ENCODE assay signal across 12 mouse cellular contexts in genomic region chr13:101572809-101573590, GRCm38 (mm10).
DNase-seq lines count a peak whose midpoint lies in the region; ATAC-seq lines count a peak whose summit lies in the region.
"Had no signal": no experiment of that assay in that cellular context is flagged by ENCODE, and none has a peak within 500 bp of the region (broad histone marks: within the 10 kb centered on the region; RNA-seq: fewer than 3 reads in every experiment).

No protein-coding gene starts in this region.

- H3K9me3 ChIP-seq in kidney, embryonic 15.5 days (replicated peaks) = no peaks in the 10 kb centered on the region
- no peaks in the 10 kb centered on the region for H3K9me3 ChIP-seq in erythroblast, embryonic 14.5 days (ENCODE audit: control insufficient read depth, low read length)
- H3K9me3 ChIP-seq in liver, embryonic 16.5 days (replicated peaks; ENCODE audit: control insufficient read depth, low read length) = no peaks in the 10 kb centered on the region
- H3K9me3 ChIP-seq in stomach, embryonic 16.5 days (replicated peaks; ENCODE audit: control insufficient read depth, low read length) = no peaks in the 10 kb centered on the region
- H3K9me3 ChIP-seq: limb, embryonic 13.5 days; neural tube, embryonic 12.5 days had no signal

- no peak for DNase-seq in kidney, postnatal 36 days
- DNase-seq in retina, embryonic 14.5 days (ENCODE audit: low spot score) = no peak
- DNase-seq in right cerebral cortex, adult 18-20 months = no peak
- DNase-seq: kidney, postnatal 10 days had no signal

- ATAC-seq in kidney, embryonic 15.5 days (replicated peaks; ENCODE audit: low FRiP score) = peak; percentile 86
- ATAC-seq in liver, embryonic 16.5 days (ENCODE audit: low read depth) = peak; percentile 100
- ATAC-seq in stomach, embryonic 16.5 days (ENCODE audit: insufficient read depth, low FRiP score) = peak; percentile 68; the same call in 1 of the 2 replicates
- ATAC-seq: midbrain, embryonic 16.5 days had no signal

- 66% methylated on average over 6 of the region's 6 CpGs for WGBS in kidney, embryonic 15.5 days
- 14% methylated on average over 6 of the region's 6 CpGs for WGBS in liver, embryonic 16.5 days (ENCODE audit: insufficient replicate concordance)
- WGBS in stomach, embryonic 16.5 days = 57% methylated on average over 6 of the region's 6 CpGs

- H3K36me3 ChIP-seq in kidney, embryonic 15.5 days = no peaks in the 10 kb centered on the region
- no peaks in the 10 kb centered on the region; the same call in 1 of the 2 replicates for H3K36me3 ChIP-seq in erythroblast, embryonic 14.5 days (ENCODE audit: control insufficient read depth)
- H3K36me3 ChIP-seq in liver, embryonic 16.5 days (ENCODE audit: control insufficient read depth, insufficient read depth) = no peaks in the 10 kb centered on the region
- no peaks in the 10 kb centered on the region for H3K36me3 ChIP-seq in stomach, embryonic 16.5 days (ENCODE audit: control insufficient read depth, insufficient read depth, low read length)
- H3K36me3 ChIP-seq: limb, embryonic 13.5 days; neural tube, embryonic 12.5 days had no signal

- no peak overlapping the region for H3K4me3 ChIP-seq in kidney, embryonic 15.5 days (replicated peaks)
- H3K4me3 ChIP-seq in erythroblast, embryonic 14.5 days (replicated peaks) = peak overlapping the region; percentile 26
- H3K4me3 ChIP-seq in liver, embryonic 16.5 days (ENCODE audit: low read depth, low read length) = no peak overlapping the region
- no peak overlapping the region for H3K4me3 ChIP-seq in stomach, embryonic 16.5 days (replicated peaks; ENCODE audit: low read length)
- H3K4me3 ChIP-seq: limb, embryonic 13.5 days; neural tube, embryonic 12.5 days had no signal

- H3K9ac ChIP-seq in kidney, embryonic 15.5 days = no peak overlapping the region
- H3K9ac ChIP-seq in liver, embryonic 16.5 days (ENCODE audit: low read depth, low read length) = 0 out of 2 replicates have a peak overlapping the region, but pooled peaks have one; percentile 16
- H3K9ac ChIP-seq in stomach, embryonic 16.5 days (ENCODE audit: low read length) = no peak overlapping the region
- H3K9ac ChIP-seq: limb, embryonic 13.5 days; neural tube, embryonic 12.5 days had no signal

- H3K4me1 ChIP-seq in kidney, embryonic 15.5 days = no peaks in the 10 kb centered on the region
- H3K4me1 ChIP-seq in erythroblast, embryonic 14.5 days (ENCODE audit: control insufficient read depth) = peaks cover 79% of the 10 kb centered on the region
- H3K4me1 ChIP-seq in liver, embryonic 16.5 days (ENCODE audit: control insufficient read depth, low read depth, low read length) = peaks cover 41% of the 10 kb centered on the region
- H3K4me1 ChIP-seq in stomach, embryonic 16.5 days (ENCODE audit: control insufficient read depth, insufficient read depth, low read length) = no peaks in the 10 kb centered on the region

- H3K27ac ChIP-seq in kidney, embryonic 15.5 days = no peak overlapping the region
- peak overlapping the region; percentile 90 for H3K27ac ChIP-seq in liver, embryonic 16.5 days (ENCODE audit: low read length)
- H3K27ac ChIP-seq in stomach, embryonic 16.5 days (ENCODE audit: low read length) = no peak overlapping the region
- H3K27ac ChIP-seq: limb, embryonic 13.5 days; neural tube, embryonic 12.5 days had no signal

- no peak overlapping the region for H3K4me2 ChIP-seq in kidney, embryonic 15.5 days
- peak overlapping the region; percentile 30; the same call in 1 of the 2 replicates for H3K4me2 ChIP-seq in liver, embryonic 16.5 days (ENCODE audit: low read depth, low read length)
- H3K4me2 ChIP-seq in stomach, embryonic 16.5 days (ENCODE audit: low read depth, low read length) = no peak overlapping the region
- H3K4me2 ChIP-seq: limb, embryonic 13.5 days; neural tube, embryonic 12.5 days had no signal

- no peaks in the 10 kb centered on the region for H3K27me3 ChIP-seq in kidney, embryonic 15.5 days
- H3K27me3 ChIP-seq in erythroblast, embryonic 14.5 days (ENCODE audit: control insufficient read depth) = no peaks in the 10 kb centered on the region
- no peaks in the 10 kb centered on the region for H3K27me3 ChIP-seq in liver, embryonic 16.5 days (ENCODE audit: control insufficient read depth, insufficient read depth, low read depth, low read length)
- H3K27me3 ChIP-seq in stomach, embryonic 16.5 days (ENCODE audit: control insufficient read depth, insufficient read depth, low read length) = no peaks in the 10 kb centered on the region
- H3K27me3 ChIP-seq: CH12.LX; limb, embryonic 13.5 days; neural tube, embryonic 12.5 days had no signal
